8 mouse cellular contexts compared by ENCODE assay signal in genomic region chr13:3917571-3918311, GRCm38 (mm10). TPM values are rescaled to one million over a fixed set of nuclear protein-coding genes. Genes with fewer than 3 reads are reported as not detected.
DNase-seq lines count a peak whose midpoint lies in the region; ATAC-seq lines count a peak whose summit lies in the region.

TSS of gene Net1 (minus strand) at chr13:3918220.
TSS of gene Tubal3 (plus strand) at chr13:3918274.

- DNase-seq in ZHBTc4 (ENCODE audit: low read depth, low spot score) = peak; percentile 94
- DNase-seq in gastrocnemius, adult 8-10 months (ENCODE audit: low spot score in 2 of 2) = peak; percentile 56 to 71
- DNase-seq in induced T-regulatory cell, adult 2 months (ENCODE audit: low read depth) = peak; percentile 94
- DNase-seq in left cerebral cortex, adult 9 months (ENCODE audit: low spot score in 2 of 2) = peak; percentile 42 to 90
- DNase-seq in right cerebral cortex, postnatal 14 days = peak; percentile 87
- DNase-seq in urinary bladder, postnatal 36 days (ENCODE audit: low spot score in 2 of 2) = peak; percentile 83 to 86

- peak; percentile 97 for ATAC-seq in common myeloid progenitor, adult 5-6 weeks (replicated peaks; ENCODE audit: low read depth, poor library complexity, severe bottlenecking)
- ATAC-seq in megakaryocyte progenitor cell, adult 5-6 weeks (replicated peaks; ENCODE audit: poor library complexity) = peak; percentile 97

RNA-seq across cellular contexts. Expression of gene Net1, which starts in this region (rescaled TPM):
- 146 and 155 TPM in 2 replicates for total RNA-seq in common myeloid progenitor, adult 5-6 weeks (2017)
- 10 to 100 TPM; 35.0 to 54.8 (median 44.8) TPM for total RNA-seq in gastrocnemius, adult 8-10 months (2022)
- 34.2 and 37.4 TPM in 2 replicates for total RNA-seq in megakaryocyte progenitor cell, adult 5-6 weeks (2015)
- total RNA-seq in megakaryocyte progenitor cell, adult 5-6 weeks (2017) = 83.5 and 102 TPM in 2 replicates

RNA-seq across cellular contexts. Expression of gene Tubal3, which starts in this region (rescaled TPM):
- not detected in 2 replicates for total RNA-seq in common myeloid progenitor, adult 5-6 weeks (2017)
- total RNA-seq in gastrocnemius, adult 8-10 months (2022) = not detected
- not detected in 2 replicates for total RNA-seq in megakaryocyte progenitor cell, adult 5-6 weeks (2015)
- not detected in 2 replicates for total RNA-seq in megakaryocyte progenitor cell, adult 5-6 weeks (2017)

Comparison
In these comparisons a context has a peak if more than half of its experiments do, and no peak if none do; other contexts are left out.
1. Peak in every context shown above with its lines: DNase-seq and ATAC-seq.